Mouse (Mus musculus): ENCODE results near the gene 4930519G04Rik.
"Not testable (repeated sequence)": the region's sequence is repeated elsewhere in the genome, so short reads cannot be mapped to it uniquely, and the experiment has no call there.

4930519G04Rik gene

DNA sequence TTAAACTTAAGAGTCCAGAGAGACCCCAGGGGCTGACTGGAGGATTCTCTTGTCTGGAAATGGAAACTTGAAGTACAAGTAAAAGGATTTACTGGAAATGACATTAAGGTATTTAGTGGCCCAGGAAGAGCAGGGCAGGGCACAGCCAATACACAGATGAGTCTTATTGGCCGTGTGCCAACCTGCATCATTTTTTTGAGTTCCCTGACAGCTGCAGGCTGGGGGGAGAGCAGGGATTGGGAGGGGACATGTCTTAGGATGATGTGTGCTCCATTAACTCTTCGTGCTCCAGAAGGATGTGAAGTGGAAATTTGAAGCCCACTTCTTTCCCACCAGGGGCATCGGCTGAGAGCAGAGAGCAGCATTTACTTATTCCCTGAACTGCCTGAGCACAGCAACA lies 11.3 kb upstream of the 4930519G04Rik start:
- DNase-seq (ENCODE audit: low spot score): not testable (repeated sequence)

DNA sequence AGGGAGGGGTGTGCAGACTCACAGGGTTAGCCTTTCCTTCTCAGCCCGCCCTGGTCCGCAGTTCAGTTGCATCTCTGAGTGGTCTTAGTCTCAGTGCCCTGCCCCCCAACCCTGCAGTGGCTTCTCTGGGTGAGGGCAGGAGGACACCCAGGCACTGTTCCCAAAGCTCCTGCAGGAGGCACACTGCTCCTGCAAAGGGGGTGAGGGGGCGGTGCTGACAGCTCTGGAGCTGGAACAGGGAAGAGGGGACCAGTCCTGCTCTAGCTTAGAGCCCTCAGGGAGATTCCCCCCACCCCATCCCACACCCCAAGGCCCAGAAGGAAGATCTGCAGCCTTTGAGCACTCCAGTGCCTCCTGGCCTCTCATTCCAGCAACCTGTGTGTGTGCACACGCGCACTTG lies 10.8 kb upstream of the 4930519G04Rik start:
- no peak for DNase-seq (ENCODE audit: low spot score)

DNA sequence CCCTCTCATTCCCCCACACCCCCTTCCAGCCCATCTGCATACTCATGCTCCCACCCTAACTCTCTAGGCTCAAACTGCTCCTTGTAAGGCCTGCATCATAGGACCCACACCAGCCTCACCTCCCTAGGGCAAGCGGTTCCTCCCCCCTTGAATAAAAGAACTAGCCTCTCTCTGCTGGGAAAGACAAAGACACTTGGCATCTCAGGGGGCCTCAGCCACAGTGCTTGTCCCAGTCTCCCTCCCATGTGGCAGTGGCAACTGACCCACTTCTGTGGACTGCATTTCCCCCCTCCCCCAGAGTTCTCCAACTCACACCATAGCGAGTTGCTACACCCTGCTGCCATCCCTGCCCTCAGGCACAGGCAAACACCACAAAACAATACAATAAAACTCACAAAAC lies 9.1 kb upstream of the 4930519G04Rik start:
- not testable (repeated sequence) for DNase-seq (ENCODE audit: low spot score)

DNA sequence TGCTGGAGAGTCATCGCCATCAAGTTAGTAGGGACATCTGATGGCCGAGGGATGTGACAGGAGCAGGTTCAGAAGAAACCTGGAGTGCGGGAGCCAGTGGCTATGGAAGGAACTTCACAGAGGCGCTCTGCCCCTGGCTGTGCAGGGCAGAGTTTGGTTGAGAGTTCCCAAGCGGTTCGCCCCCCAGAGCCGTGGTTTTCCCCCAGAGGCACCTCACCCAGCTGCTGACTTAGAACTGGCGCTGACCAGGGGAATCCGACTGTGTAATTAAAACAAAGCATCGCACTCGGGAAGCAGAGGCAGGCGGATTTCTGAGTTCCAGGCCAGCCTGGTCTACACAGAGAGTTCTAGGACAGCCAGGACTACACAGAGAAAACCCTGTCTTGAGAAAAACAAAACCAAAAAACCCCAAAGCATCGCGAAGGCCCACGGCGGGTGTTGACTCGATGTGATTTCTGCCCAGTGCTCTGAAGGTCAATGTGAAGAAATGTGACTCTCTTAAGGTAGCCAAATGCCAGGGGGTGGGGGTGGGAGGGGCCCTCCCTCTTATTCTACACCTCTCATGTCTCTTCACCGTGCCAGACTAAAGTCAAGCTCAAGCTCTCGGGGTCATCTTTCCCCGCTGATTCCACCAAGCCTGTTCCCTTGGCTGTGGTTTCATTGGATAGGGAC lies 1.8 kb upstream of the 4930519G04Rik start:
- no peak for DNase-seq (ENCODE audit: low spot score)

DNA sequence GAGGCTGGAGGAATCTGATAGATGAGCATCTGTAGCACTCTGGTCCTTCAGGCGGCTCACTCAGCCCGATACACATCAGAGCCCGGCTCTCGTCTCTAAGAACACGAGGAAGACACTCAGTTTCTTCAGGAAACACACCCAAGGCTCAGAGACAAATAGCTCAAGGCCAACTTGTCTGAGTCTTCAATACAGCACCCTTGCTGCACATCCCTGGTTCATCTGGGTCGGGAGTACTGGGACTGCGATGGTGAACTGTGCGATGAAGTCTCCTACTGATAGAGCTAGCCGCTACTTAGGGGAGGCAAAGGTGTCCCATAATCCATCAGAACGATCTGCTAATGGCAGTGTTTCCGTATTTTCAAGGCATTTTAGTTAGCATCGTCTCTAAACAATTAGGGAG lies 5.1 kb downstream of the 4930519G04Rik start, which contains the start of gene Gm9936:
Gene Gm9936 (minus strand): TSS at position 101 of the 400 bp plus-strand sequence.
- no peak for DNase-seq (ENCODE audit: low spot score)

DNA sequence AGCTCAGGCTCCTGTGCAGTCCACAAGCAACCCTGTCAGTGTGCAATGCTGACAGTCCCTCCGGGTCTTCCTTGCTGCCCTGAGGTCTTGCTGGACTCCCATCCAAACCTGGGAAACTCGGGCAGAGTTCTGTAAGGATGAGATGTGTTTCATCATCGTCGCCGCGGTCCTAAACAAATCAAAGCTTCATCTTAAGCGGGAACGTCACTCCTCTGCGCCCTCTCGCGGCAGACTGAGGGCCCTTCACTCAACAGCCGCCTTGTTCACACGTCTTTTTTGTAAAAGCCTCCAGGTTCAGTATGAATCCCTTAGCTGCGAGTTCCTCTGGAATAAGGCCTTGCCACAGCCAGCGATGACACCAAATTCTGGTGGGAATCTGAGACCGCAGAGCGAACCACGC lies 5.8 kb downstream of the 4930519G04Rik start:
- DNase-seq (ENCODE audit: low spot score): peak; percentile 68

DNA sequence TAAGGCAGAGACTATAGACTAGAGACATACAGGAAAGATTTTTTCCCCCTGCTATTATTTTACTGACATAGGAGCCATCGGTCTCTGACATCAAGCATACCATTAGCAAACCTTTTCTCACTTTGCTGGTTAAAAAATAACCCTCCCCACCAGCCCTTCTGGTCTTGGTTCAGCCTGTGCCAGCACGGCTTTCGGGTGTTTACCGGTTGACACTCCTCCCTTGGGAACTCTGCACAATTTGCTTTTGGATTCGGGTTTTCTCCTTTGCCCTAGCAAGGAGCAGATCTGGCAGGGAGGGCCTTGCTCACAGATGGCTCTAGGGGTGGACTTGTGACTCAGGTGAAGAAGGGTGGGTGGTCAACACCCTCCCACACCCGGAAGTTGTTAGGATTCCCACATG lies 8.3 kb downstream of the 4930519G04Rik start:
- no peak for DNase-seq (ENCODE audit: low spot score)

DNA sequence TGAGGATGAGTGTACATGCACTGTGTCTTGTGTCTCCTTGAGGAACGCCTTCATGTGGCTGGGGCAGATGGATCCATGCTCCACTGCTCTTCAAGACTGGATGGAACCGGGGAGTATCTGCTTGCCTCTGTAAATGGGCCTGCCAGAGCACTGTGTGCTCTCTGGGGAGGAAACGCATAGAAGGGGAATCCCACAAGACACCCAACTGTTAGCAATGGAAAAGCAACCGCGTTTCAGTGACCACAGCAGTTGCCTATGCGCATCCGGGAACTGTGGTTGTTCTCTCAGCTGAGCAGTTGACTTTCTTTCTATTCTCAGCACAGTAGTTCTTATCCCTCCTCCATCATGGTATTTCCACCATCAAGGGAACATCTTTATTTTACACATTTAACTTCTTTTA lies 11.3 kb downstream of the 4930519G04Rik start:
- DNase-seq (ENCODE audit: low spot score): no peak

DNA sequence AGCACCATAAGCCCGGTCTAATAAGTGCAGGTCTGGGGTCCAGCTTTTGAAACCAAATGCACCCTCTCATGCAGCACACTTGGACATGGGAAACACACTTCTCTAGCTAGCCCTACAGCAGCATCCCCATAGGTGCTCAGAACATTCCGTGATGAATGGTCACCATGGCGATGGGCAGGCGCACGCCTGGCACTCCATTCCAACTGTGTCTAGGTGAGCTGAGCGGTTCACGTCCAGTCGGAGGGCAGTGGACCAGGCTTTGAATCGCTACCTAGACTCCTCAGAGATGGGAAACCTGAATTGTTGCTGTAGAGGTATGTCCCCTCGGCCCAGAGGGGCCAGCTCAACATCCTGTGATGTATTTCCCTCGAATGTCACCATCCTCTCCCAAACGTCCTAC lies 11.8 kb downstream of the 4930519G04Rik start:
- DNase-seq (ENCODE audit: low spot score): no peak

DNA sequence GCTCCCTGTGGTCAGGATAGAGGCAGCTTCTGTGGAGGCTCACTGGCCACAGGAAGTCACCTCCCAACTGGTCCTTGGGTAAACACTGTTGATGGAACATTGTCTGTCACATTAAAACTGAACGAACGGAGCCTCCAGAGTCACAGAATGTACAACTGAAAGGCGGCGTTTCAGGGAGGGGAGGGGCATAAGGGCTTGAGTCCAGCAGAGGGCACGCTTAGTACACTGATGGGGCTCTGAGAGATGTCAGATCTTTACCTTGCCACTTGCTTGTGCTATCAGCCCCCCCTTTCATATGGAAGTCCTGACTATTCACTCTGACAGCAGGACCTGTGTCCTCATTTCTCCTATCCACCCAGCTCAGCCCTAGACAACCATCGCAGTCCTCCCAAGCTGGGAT lies 22.4 kb downstream of the 4930519G04Rik start:
- peak; percentile 17 for DNase-seq (ENCODE audit: low spot score)

DNA sequence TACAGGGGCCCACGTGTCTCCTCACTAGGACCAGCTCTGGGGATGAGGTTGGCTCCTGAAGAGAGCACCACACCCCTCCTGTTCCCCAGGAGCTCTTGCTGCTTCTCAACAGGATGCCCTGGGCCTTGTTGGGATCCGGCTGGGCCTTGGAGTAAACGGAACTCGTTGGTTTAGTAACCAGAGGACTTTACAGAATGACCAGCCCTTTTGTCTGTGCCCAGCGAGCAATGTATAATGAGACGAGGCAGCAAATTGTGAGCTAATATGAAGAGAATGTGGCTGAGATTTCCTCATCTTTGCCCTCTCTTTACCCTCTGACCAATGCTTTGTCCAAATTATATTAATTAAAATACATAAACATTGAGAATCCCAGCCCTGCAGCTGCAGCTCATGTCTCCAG lies 22.9 kb downstream of the 4930519G04Rik start:
- no peak for DNase-seq (ENCODE audit: low spot score)

DNA sequence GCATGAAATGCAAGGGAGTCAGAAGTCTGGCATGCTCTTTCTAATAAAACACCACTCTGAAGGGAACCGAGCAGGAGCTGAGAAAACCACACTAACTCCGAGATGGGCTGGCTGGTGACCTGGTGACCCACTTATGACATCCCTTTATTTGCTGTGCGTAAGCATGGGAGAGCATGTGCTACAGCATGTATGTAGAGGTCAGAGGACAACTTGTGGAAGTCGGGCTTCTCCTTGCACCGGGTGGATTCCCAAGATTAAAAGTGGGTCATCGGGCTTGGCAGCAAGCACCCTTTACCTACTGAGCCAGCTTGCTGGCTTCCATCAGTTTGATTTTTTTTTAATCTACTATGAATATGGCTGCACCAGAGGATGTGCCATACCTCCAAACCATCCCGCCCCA lies 24.0 kb downstream of the 4930519G04Rik start:
- DNase-seq (ENCODE audit: low spot score): no peak

DNA sequence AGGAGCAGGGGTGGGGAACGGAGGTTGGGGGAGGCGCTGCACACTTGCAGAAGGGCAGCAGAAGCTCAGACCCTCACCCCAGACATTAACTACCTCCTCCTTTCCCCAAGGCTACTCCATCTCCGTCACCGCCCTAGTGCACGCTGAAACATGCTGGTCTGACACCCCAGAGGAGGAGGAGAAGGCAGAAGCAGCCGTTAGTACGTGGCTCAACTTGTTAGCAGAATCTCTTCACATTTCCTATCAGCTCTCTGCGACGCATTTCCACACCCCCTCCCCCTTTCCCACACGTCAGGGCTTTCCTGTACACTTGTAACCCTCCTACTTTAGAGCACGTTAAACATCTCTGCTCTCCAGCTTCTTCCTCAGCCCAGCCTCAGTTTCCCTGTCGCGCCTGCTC lies 25.9 kb downstream of the 4930519G04Rik start:
- no peak for DNase-seq (ENCODE audit: low spot score)

DNA sequence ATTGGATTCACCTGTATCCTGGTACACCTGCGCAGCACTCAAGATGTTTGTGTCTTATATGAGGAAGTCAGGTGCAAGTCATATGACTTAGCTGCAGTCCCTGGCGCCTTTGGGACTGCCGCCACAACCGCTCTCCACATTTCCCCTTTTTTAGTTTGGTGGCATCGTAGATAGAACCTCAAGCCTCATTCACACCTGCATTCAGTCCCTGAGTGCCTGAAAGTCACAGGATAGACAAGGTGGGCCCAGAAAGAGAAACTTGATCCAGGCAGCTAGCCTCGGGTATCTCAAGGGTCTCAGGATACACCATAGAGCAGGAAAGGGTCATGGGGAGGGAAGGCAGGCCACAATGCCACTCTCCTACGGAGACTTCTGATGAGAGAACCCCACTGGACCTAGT lies 28.9 kb downstream of the 4930519G04Rik start:
- DNase-seq (ENCODE audit: low spot score): not testable (repeated sequence)

DNA sequence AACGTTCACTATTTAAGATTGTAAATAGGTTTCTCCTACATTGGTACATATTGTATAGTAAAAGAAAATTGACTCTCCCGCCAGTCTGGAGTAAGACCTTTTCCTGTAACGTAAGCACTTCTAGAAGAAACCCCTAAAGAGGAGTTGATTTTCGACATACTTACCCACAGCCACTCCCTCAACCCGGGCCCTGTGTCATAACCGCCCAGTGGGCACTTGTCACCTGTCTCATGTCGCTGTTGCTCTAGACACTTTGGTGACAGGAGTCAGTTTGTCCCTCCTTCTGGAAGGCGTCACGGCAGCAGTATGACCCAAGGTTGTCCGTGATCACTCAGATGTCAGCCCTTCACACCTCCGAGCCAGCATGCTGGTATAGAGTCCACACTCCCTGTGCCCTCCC lies 29.6 kb downstream of the 4930519G04Rik start:
- no peak for DNase-seq (ENCODE audit: low spot score)

DNA sequence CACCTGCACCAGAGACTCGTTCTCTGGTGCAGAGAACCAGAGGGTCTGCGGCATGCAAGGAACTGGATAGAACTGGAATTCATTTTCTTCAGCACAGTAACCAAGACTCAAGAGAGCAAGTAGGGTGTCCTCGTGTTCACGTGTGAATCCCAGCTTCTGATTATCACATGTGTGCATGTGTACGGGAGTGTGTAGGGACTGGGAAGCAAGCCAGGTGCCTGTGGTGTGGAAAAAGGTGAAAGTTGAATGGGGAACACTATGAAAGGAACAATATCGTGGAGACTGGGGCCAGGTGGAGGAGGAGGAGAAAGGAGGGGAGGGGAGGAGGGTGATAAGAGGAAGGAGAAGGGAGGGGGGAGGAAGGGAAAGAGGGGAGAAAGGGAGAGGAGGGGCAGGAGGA lies 33.3 kb downstream of the 4930519G04Rik start:
- DNase-seq (ENCODE audit: low spot score): no peak

DNA sequence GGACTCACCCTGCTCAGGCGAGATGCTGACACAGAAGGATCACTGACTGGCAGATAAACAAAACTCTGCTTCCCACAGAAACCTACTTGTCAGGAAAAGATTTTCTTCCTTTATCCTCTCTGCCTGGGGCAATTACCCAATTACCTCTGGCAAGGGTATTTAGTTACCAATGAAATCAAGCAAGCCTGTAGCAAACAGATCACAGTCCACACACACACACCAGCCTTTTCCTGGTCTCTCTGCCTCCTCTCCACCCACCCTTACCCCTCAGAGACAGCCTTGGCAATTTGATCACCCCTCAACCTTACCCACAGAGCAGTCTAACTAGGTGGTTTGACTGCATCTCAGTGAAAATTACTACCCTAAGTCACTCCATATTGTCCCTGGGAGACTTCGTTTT lies 35.5 kb downstream of the 4930519G04Rik start:
- DNase-seq (ENCODE audit: low spot score): no peak

DNA sequence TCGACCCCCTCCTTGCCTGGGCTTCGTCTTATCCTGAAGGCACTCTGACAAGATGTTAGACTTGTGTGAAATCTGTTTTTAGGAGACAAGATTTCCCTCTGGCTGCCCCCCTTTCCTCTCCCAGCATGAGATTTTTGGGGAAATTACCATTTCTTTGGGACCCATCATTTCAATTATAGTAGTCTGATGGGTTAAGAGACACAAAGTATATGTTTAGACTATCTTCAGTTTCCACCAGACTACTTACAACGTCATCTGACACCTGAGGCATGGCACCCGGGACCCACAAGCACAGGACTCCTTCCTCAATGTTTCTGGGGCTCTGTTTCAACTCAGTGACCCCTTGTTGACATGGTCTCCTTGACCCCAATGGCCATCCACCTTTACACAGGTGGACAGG lies 42.1 kb downstream of the 4930519G04Rik start:
- no peak for DNase-seq (ENCODE audit: low spot score)

DNA sequence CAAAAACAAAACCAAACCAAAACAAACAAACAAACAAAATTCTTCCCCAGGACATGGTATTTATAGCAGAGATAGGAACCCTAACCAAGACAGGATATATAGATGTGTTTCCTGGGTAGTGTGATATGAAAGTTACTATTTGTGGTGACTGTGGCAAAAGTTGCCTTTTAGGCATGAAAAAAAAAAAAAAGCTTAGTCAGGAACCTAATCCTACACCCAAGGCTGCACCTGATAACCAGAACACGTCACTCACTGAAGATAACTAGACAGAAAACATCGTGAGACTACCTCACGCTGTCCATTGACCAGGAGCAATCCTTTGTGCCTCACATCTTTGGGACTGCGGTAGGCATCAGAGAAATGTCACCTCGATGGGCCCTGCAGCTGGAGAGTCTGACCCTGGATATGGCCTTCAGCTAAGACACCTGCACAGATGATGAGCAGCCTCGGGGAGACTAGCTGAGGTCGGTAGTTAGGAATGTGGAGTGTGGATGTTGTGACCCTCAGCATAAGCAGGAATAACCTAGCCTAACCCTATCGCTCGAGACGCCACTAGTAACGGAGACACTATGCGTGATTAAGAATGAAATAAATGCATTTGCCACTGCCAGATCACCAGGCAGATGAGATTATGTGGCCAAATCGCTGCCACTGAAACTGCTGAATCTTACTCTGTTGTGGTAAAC lies 43.4 kb downstream of the 4930519G04Rik start, which contains the start of gene Oasl2:
Gene Oasl2 (plus strand): TSS at position 249 of the 686 bp plus-strand sequence.
- DNase-seq (ENCODE audit: low spot score): peak; percentile 7

DNA sequence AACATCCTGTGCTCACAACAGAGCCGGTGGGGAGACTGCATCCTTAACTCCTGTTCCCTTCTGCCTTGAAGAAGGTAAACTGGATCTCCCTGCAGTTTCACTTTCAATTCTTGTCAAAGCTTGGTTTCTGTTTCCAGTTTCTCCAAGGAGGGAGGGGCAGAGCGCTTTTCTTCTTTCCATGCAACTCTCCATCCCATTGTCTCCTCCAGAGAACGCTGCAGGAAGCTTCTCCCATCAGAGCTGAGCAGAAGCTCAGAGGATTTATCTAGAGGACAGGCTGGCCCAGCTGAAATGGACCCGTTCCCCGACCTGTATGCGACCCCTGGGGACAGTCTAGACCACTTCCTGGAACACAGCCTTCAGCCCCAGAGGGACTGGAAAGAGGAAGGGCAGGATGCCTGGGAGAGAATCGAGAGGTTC lies 43.9 kb downstream of the 4930519G04Rik start:
- DNase-seq (ENCODE audit: low spot score): peak; percentile 18

DNA sequence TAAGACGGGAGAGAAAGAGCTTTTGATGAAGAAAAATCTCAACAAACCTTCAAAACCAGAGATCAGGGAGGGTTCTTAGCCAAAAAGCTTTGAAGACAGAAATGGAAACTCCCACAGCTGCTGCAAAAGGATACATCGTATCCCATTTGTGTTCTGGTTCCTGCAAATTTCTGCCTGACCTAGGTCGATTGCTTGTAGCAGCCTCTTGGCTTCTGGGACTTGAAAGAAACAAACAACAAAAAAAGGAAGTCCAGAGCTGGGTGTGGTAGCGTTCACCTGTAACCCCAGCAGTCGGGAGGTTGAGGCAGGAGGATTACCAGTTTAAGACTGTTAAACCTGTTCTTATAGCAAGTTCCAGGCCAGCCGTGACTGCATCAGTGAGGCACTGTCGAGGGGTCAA lies 45.4 kb downstream of the 4930519G04Rik start:
- DNase-seq (ENCODE audit: low spot score): no peak

DNA sequence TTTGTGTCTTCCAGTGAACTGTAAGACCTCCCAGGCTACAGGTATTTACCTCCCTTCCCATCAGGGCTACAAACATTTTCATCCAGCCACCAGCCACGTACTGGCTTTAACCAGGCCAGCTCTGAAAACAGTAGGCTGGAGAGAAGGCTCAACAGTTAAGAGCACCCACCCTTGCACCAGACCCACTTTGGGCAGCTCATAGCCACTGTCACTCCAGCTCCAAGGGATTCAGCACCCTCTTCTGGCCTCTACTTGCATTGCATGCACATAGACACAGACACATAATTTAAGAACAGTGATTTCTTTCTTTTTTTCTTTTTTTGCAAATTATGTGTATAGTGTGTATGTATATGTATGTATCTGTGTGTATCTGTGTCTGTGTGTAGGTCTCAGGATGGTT lies 48.9 kb downstream of the 4930519G04Rik start:
- no peak for DNase-seq (ENCODE audit: low spot score)

DNA sequence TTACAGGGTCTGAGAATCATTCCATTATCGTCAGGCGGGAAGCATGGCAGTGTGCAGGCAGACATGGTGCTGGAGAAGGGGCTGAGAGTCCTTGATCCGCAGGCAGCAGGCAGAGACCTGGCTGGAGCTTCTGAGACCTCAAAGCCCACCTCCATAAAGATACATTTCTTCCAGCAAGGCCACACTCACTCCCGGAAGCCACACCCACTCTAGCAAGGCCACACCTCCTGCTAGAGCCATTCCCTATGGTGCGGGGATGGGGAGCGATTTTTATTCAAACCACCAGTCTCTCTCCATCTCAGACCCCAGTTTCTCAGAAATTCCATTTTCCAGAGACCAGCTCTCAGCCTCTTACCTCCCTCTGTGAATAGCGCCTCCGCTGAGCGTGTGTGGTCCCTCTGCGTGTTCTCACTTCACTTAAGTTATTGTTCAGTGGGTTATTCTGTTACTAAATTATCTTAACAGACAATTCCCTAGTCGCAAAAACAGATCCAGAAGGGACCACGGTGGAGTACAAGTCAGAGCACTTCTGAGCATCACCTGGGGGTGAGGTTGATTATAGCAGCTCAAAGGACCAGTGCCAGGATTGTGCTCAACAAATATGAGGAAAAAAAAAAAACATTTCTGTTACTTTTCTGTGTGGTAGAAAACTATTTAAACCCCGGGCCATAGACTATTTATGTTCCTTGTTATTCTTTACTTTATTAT lies 55.3 kb downstream of the 4930519G04Rik start:
- no peak for DNase-seq (ENCODE audit: low spot score)

All from ovary, postnatal 36 days (tissue).